In genomic region chr16:29913357-29914010, GRCm38 (mm10) we compare ENCODE assay signal across 21 mouse cellular contexts.
"Had no signal": no experiment of that assay in that cellular context is flagged by ENCODE, and none has a peak within 500 bp of the region (broad histone marks: within the 10 kb centered on the region; RNA-seq: fewer than 3 reads in every experiment).

No protein-coding gene starts in this region.

- DNase-seq: gastrocnemius, postnatal 14 days; gastrocnemius, postnatal 36 days; heart, adult 18-20 months; heart, postnatal 10 days; kidney, adult 11 months; kidney, adult 2 months; kidney, adult 9 months; kidney, postnatal 14 days; kidney, postnatal 36 days; left cerebral cortex, postnatal 4 days had no signal

- H3K4me3 ChIP-seq: heart, embryonic 12.5 days; hindbrain, embryonic 13.5 days; hindbrain, embryonic 15.5 days; kidney, embryonic 15.5 days; layer of hippocampus, adult 2 months; limb, embryonic 13.5 days; limb, embryonic 15.5 days; liver, embryonic 12.5 days had no signal

- H3K27ac ChIP-seq: hindbrain, embryonic 13.5 days; hindbrain, embryonic 15.5 days; hindbrain, postnatal 0 days; kidney, embryonic 15.5 days; kidney, postnatal 0 days; layer of hippocampus, adult 2 months; limb, embryonic 13.5 days; limb, embryonic 15.5 days; liver, embryonic 12.5 days had no signal

- H3K4me1 ChIP-seq: kidney, embryonic 15.5 days; liver, embryonic 12.5 days had no signal

- H3K9me3 ChIP-seq: heart, embryonic 12.5 days; hindbrain, embryonic 13.5 days; hindbrain, embryonic 15.5 days; limb, embryonic 15.5 days; liver, embryonic 12.5 days had no signal

- H3K27me3 ChIP-seq: hindbrain, embryonic 15.5 days; limb, embryonic 15.5 days had no signal

- H3K9ac ChIP-seq: heart, embryonic 12.5 days; hindbrain, embryonic 13.5 days; hindbrain, embryonic 15.5 days; kidney, embryonic 15.5 days; limb, embryonic 13.5 days; limb, embryonic 15.5 days; liver, embryonic 12.5 days had no signal

- H3K4me2 ChIP-seq: heart, embryonic 12.5 days; hindbrain, embryonic 13.5 days; hindbrain, embryonic 15.5 days; kidney, embryonic 15.5 days; limb, embryonic 13.5 days; limb, embryonic 15.5 days; liver, embryonic 12.5 days had no signal

- ATAC-seq: hindbrain, postnatal 0 days; intestine, embryonic 16.5 days; liver, embryonic 12.5 days had no signal

- H3K36me3 ChIP-seq: heart, embryonic 12.5 days; hindbrain, embryonic 13.5 days; hindbrain, embryonic 15.5 days; kidney, embryonic 15.5 days; limb, embryonic 13.5 days; limb, embryonic 15.5 days; liver, embryonic 12.5 days had no signal
